19 mouse cellular contexts compared by ENCODE assay signal in the genomic region with DNA sequence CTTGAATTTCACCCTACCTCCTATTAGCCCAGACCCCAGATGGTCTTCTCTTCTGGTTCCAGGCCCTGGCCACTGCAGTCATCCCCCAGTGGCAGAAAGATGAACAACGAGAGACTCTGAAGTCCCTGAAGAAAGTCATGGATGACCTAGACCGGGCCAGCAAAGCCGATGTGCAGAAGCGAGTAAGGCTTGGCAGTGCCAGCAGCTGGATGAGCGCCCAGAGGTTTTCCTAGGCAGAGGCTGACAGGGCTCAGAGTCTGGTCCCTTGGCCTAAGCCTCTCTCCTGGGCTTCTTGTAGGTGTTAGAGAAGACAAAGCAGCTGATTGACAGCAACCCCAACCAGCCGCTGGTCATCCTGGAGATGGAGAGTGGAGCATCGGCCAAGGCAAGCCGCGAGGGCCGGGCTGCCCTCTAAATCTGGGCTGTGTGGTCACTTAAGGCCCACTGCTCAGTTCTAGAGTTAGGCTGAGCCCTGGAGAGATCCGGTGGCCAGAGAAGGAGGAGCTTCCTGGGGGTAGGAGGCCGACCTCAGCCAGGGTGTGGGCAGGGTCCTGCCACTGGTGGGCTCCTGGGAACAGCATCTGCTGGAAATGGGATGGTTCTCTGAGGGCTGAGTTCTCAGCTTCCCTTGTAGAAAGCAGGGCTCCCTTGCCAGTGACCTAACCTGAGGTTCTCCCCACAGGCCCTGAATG. TPM values are rescaled to one million over a fixed set of nuclear protein-coding genes. Genes with fewer than 3 reads are reported as not detected.
DNase-seq lines count a peak whose midpoint lies in the region; ATAC-seq and TF ChIP-seq lines count a peak whose summit lies in the region.
"Had no signal": no experiment of that assay in that cellular context is flagged by ENCODE, and none has a peak within 500 bp of the region (broad histone marks: within the 10 kb centered on the region; RNA-seq: fewer than 3 reads in every experiment).

No protein-coding gene starts in this region.

- H3K9me3 ChIP-seq in heart, embryonic 10.5 days: no peaks in the 10 kb centered on the region
- H3K9me3 ChIP-seq: lung, embryonic 15.5 days had no signal

- WGBS in heart, embryonic 10.5 days: 89% methylated on average over 12 of the region's 12 CpGs

- H3K27me3 ChIP-seq in heart, embryonic 10.5 days (ENCODE audit: insufficient read depth, poor library complexity, severe bottlenecking): no peaks in the 10 kb centered on the region
- no peaks in the 10 kb centered on the region for H3K27me3 ChIP-seq in myocyte (ENCODE audit: control insufficient read depth, insufficient read depth, insufficient read length)
- H3K27me3 ChIP-seq: lung, embryonic 15.5 days had no signal

- H3K36me3 ChIP-seq in heart, embryonic 10.5 days: peaks cover 78% of the 10 kb centered on the region
- peaks cover 59% of the 10 kb centered on the region for H3K36me3 ChIP-seq in myocyte (ENCODE audit: control insufficient read depth, insufficient read depth)

- ATAC-seq in cerebellum, adult (ENCODE audit: insufficient number of reproducible peaks, low FRiP score, low TSS enrichment): no peak
- ATAC-seq: inflammation-experienced regulatory T-cells, adult 6 months had no signal

- TF ChIP-seq POLR2A in myocyte (IDR thresholded peaks at IDR 0.05; ENCODE audit: insufficient read length, low read depth): peak; percentile 8

- H3K4me1 ChIP-seq in heart, embryonic 10.5 days: peaks cover 25% of the 10 kb centered on the region

- no peak overlapping the region for H3K4me2 ChIP-seq in myocyte (ENCODE audit: low read depth)
- H3K4me2 ChIP-seq: lung, embryonic 15.5 days had no signal

- no peak overlapping the region for H3ac ChIP-seq in myocyte (ENCODE audit: control insufficient read depth, insufficient read length)

- no peak overlapping the region for H3K27ac ChIP-seq in heart, embryonic 10.5 days
- H3K27ac ChIP-seq: lung, embryonic 15.5 days had no signal

- H3K4me3 ChIP-seq in heart, embryonic 10.5 days: no peak overlapping the region; the same call in 1 of the 2 replicates
- H3K4me3 ChIP-seq in myocyte: no peak overlapping the region
- H3K4me3 ChIP-seq: lung, embryonic 15.5 days had no signal

- DNase-seq in cerebellum, adult 9-11 months: peak; percentile 40
- DNase-seq in heart, postnatal 4 days: peak; percentile 29
- DNase-seq in heart, embryonic 10.5 days (ENCODE audit: low spot score): no peak
- peak; percentile 38 for DNase-seq in ovary, postnatal 36 days (ENCODE audit: low spot score)
- no peak for DNase-seq in ovary, postnatal 10 days (ENCODE audit: low spot score)
- no peak for DNase-seq in urinary bladder, adult 2 months (ENCODE audit: low spot score)
- DNase-seq: cerebellum, adult 9-10 months; embryo, embryonic 11 days; midbrain, embryonic 14.5 days had no signal

- H3K79me2 ChIP-seq in myocyte (ENCODE audit: control insufficient read depth, insufficient read depth): peaks cover 11% of the 10 kb centered on the region

TF ChIP-seq in myocyte, 11 proteins besides CTCF, POLR2A, EP300 and RAD21:
- TF ChIP-seq TCF12 (IDR thresholded peaks at IDR 0.05; ENCODE audit: insufficient read depth, poor library complexity, severe bottlenecking): no peak
- no peak for TF ChIP-seq MAX (IDR thresholded peaks at IDR 0.05; ENCODE audit: low read depth)
- TF ChIP-seq CEBPB (IDR thresholded peaks at IDR 0.05; ENCODE audit: insufficient read depth, poor library complexity, severe bottlenecking): no peak
- TF ChIP-seq E2F4 (IDR thresholded peaks at IDR 0.05; ENCODE audit: insufficient read depth): no peak
- no peak for TF ChIP-seq TCF3 (IDR thresholded peaks at IDR 0.05; ENCODE audit: insufficient read length, low read depth)
- no peak for TF ChIP-seq REST (IDR thresholded peaks at IDR 0.05; ENCODE audit: insufficient read depth, insufficient read length)
- TF ChIP-seq SRF (IDR thresholded peaks at IDR 0.05; ENCODE audit: control insufficient read depth, insufficient read length, low read depth): no peak
- no peak for TF ChIP-seq USF1 (IDR thresholded peaks at IDR 0.05; ENCODE audit: low read depth)
- TF ChIP-seq MYOG (IDR thresholded peaks at IDR 0.05; ENCODE audit: control insufficient read depth in 1 of 3, insufficient read depth in 1 of 3, insufficient read length in 2 of 3, low read depth in 2 of 3): no peak

RNA-seq across cellular contexts. Expression of gene Exosc6, which starts 2.2 kb away (rescaled TPM):
- total RNA-seq in heart, postnatal 4 days (2021): not detected
- polyA plus RNA-seq in heart, embryonic 10.5 days (2016; fragmentation: Nextera tagmentation; extraction: Ambion mirVana): 8.6 and 27.2 TPM in 2 replicates
- not detected for polyA plus RNA-seq in myocyte (2012; fragmentation: generic; extraction: Trizol)
- polyA plus RNA-seq in urinary bladder, adult 2 months (2012; rRNA removed): not detected in 2 replicates
- total RNA-seq: layer of hippocampus, adult 8-10 months had no signal
- polyA plus RNA-seq: inflammation-experienced regulatory T-cells, adult 6 months; midbrain, embryonic 14.5 days had no signal

RNA-seq across cellular contexts. Expression of gene Aars, which starts 21.0 kb away (rescaled TPM):
- total RNA-seq in heart, postnatal 4 days (2021): 10 to 100 TPM; 50.0 to 55.8 TPM
- 62.9 and 72.4 TPM in 2 replicates for polyA plus RNA-seq in heart, embryonic 10.5 days (2016; fragmentation: Nextera tagmentation; extraction: Ambion mirVana)
- polyA plus RNA-seq in myocyte (2012; fragmentation: generic; extraction: Trizol): 340 TPM
- 30.3 and 31.7 TPM in 2 replicates for polyA plus RNA-seq in urinary bladder, adult 2 months (2012; rRNA removed)

RNA-seq across cellular contexts. Expression of gene Ddx19b, which starts 22.4 kb away (rescaled TPM):
- total RNA-seq in heart, postnatal 4 days (2021): 10 to 100 TPM; 11.8 to 13.1 TPM
- 6.9 and 7.7 TPM in 2 replicates for polyA plus RNA-seq in heart, embryonic 10.5 days (2016; fragmentation: Nextera tagmentation; extraction: Ambion mirVana)
- 5.9 TPM for polyA plus RNA-seq in myocyte (2012; fragmentation: generic; extraction: Trizol)
- polyA plus RNA-seq in urinary bladder, adult 2 months (2012; rRNA removed): 6.2 and 7.7 TPM in 2 replicates

RNA-seq across cellular contexts. Expression of gene Clec18a, which starts 38.3 kb away (rescaled TPM):
- not detected for total RNA-seq in heart, postnatal 4 days (2021)
- polyA plus RNA-seq in heart, embryonic 10.5 days (2016; fragmentation: Nextera tagmentation; extraction: Ambion mirVana): not detected in 2 replicates
- polyA plus RNA-seq in myocyte (2012; fragmentation: generic; extraction: Trizol): 1.2 TPM
- polyA plus RNA-seq in urinary bladder, adult 2 months (2012; rRNA removed): not detected in 2 replicates
- total RNA-seq: granulocyte monocyte progenitor cell, adult 5-6 weeks; hematopoietic stem cell, adult 5-6 weeks; megakaryocyte progenitor cell, adult 5-6 weeks; MEL had no signal
- polyA plus RNA-seq: C2C12; inflammation-experienced regulatory T-cells, adult 6 months had no signal

RNA-seq across cellular contexts. Expression of gene Pdpr, which starts 40.5 kb away (rescaled TPM):
- total RNA-seq in heart, postnatal 4 days (2021): 10 to 100 TPM; 51.7 to 54.3 TPM
- polyA plus RNA-seq in heart, embryonic 10.5 days (2016; fragmentation: Nextera tagmentation; extraction: Ambion mirVana): 8.1 and 15.5 TPM in 2 replicates
- 8.6 TPM for polyA plus RNA-seq in myocyte (2012; fragmentation: generic; extraction: Trizol)
- 11.2 and 14.7 TPM in 2 replicates for polyA plus RNA-seq in urinary bladder, adult 2 months (2012; rRNA removed)

Comparison
In these comparisons a context has a peak if more than half of its experiments do, and no peak if none do; other contexts are left out.
1. DNase-seq: peak in cerebellum, adult 9-11 months (single experiment), heart, postnatal 4 days (single experiment) and ovary, postnatal 36 days (single experiment); none in heart, embryonic 10.5 days (single experiment), ovary, postnatal 10 days (single experiment) and urinary bladder, adult 2 months (single experiment).